Mouse (Mus musculus): Measurements from ENCODE around the gene Hist1h3d.
"Not testable (repeated sequence)": the region's sequence is repeated elsewhere in the genome, so short reads cannot be mapped to it uniquely, and the experiment has no call there.

GRCm38 (mm10) chr13:23585442-23586098, 10.0 kb downstream of the Hist1h3d start:
- TF ChIP-seq CTCF (IDR thresholded peaks at IDR 0.05; ENCODE audit: low read depth); EP300 (optimal IDR thresholded peaks at IDR 0.05): not testable (repeated sequence)

Measured in stomach, postnatal 0 days (tissue).